Mouse (Mus musculus): ENCODE data around the gene Gm17617. TPM values are rescaled to one million over a fixed set of nuclear protein-coding genes. Genes with fewer than 3 reads are reported as not detected.

Gm17617 gene
- polyA plus RNA-seq, 1 experiment from 2014 or later = not detected

Other genes with a start within 250 kb of the Gm17617 start
- 2.2 and 2.3 TPM in 2 replicates for gene Unc5a, start 184.1 kb downstream of the Gm17617 start, polyA plus RNA-seq (2015; fragmentation: Nextera tagmentation; extraction: Ambion mirVana)
- gene Hk3, start 112.2 kb downstream of the Gm17617 start, polyA plus RNA-seq (2015; fragmentation: Nextera tagmentation; extraction: Ambion mirVana) = 2.6 and 2.9 TPM in 2 replicates
- 22.0 and 31.5 TPM in 2 replicates for gene Uimc1, start 33.2 kb downstream of the Gm17617 start, polyA plus RNA-seq (2015; fragmentation: Nextera tagmentation; extraction: Ambion mirVana)
- gene Zfp346, start 28.2 kb downstream of the Gm17617 start, polyA plus RNA-seq (2015; fragmentation: Nextera tagmentation; extraction: Ambion mirVana) = 14.1 and 15.6 TPM in 2 replicates
- 6.8 and 7.8 TPM in 2 replicates for gene Fgfr4, start 19.1 kb upstream of the Gm17617 start, polyA plus RNA-seq (2015; fragmentation: Nextera tagmentation; extraction: Ambion mirVana)
- 37.9 and 44.6 TPM in 2 replicates for gene Nsd1, start 76.2 kb upstream of the Gm17617 start, polyA plus RNA-seq (2015; fragmentation: Nextera tagmentation; extraction: Ambion mirVana)
- 444 and 484 TPM in 2 replicates for gene Prelid1, start 187.0 kb upstream of the Gm17617 start, polyA plus RNA-seq (2015; fragmentation: Nextera tagmentation; extraction: Ambion mirVana)
- 76.2 and 79.2 TPM in 2 replicates for gene Rab24, start 188.4 kb upstream of the Gm17617 start, polyA plus RNA-seq (2015; fragmentation: Nextera tagmentation; extraction: Ambion mirVana)
- gene Mxd3, start 196.3 kb upstream of the Gm17617 start, polyA plus RNA-seq (2015; fragmentation: Nextera tagmentation; extraction: Ambion mirVana) = 31.8 and 35.5 TPM in 2 replicates
- gene Lman2, start 229.2 kb upstream of the Gm17617 start, polyA plus RNA-seq (2015; fragmentation: Nextera tagmentation; extraction: Ambion mirVana) = 112 and 113 TPM in 2 replicates
- 1.00 and 1.6 TPM in 2 replicates for gene Rgs14, start 236.2 kb upstream of the Gm17617 start, polyA plus RNA-seq (2015; fragmentation: Nextera tagmentation; extraction: Ambion mirVana)

Measured in stomach, embryonic 16.5 days (tissue).